Mouse (Mus musculus): ENCODE measurements at regions not wholly inside any gene's neighbourhood (a gene's known extent, or its start where the extent isn't known, plus 50 kb on each side); places are given as distances from the start of the nearest gene placed in this dataset.

DNA sequence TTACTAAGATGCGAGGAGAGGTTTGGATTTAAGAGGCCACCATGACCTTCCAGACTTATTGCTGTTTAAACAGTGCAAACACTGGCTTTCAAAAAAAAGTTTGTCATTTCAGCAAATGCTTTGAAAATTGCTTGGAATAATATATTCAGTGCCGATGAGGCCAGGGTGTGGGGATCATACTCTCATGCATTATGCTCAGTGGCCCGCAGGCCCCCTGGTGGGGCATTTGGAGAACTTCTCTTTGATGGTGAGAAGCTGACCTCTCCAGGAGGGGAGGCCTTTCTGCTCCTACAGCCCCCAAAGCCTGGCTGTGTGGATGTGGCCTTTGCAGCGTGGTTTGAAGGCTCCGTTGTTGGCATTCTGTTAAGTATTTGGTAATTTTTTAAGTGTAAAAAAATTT is 138.1 kb upstream of the Pitx1 start:
- 0 out of 2 replicates have a peak, but pooled peaks have one; percentile 13 for TF ChIP-seq CTCF (IDR thresholded peaks at IDR 0.05; ENCODE audit: insufficient read depth, low read length)
- no peak for TF ChIP-seq POLR2A (IDR thresholded peaks at IDR 0.05; ENCODE audit: borderline replicate concordance, extremely low read depth, low read depth, low read length)
